Mouse (Mus musculus) CD4-positive, CD25-positive, alpha-beta regulatory T cell, adult 9 weeks (primary cell): Measurements from ENCODE around the gene Ino80. TPM values are rescaled to one million over a fixed set of nuclear protein-coding genes. Genes with fewer than 3 reads are reported as not detected.

Experiments used
- polyA plus RNA-seq: library from polyadenylated mRNA; unstranded; fragments of 100-300 nt; shearing (Covaris generic); gene quantifications from one replicate; pipeline ENCODE4 v1.2.1, GENCODE M21; 2017

The Ino80 gene
- polyA plus RNA-seq = 6.3 TPM

DNA sequence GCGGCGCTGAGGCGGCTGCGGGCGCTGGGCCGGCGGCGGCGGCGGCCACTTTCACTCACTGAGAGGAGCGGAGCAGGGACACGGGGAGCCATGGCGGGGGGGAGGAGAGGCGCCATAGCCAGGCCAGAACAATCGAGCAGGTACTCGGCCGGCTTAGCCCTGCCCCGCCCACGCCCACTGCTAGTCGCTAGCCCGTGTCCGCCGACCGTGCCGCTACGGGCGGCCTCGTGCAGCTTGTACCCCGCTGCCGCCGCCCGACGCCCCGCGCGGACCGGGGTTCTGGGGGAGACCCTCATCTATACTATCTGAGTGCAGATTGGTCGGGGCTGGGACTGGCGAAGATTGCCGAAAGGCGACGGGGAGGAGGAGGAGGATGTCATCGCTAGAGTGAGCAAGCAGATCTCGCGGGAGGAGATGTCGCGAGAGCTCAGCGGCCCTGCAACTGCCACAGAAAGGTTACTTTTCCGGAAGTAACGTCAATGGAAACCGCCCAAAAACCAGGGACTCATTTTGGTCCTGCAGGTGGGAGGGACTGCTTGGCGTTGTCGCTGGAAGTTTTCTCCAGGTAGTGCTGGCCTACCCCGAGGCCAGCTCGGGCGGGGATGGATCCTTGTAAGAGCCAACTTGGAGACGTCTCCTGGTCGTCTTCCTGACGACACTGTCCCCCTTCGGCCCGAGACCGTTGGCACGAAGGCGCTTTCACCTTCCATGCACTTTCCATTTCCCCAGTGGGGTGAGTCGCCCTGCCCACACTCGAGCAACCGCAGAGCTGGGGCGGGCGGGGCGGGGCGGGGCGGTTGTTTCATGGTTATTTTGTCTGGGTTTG lies at the start of gene Ino80:
Ino80 (minus strand) TSS at position 117 of the 826 bp plus-strand sequence.

GRCm38 (mm10) chr2:119350555-119351486 lies 126.7 kb downstream of the Ino80 start, which contains the start of gene Chac1:
TSS of gene Chac1 (plus strand) at chr2:119351229.

DNA sequence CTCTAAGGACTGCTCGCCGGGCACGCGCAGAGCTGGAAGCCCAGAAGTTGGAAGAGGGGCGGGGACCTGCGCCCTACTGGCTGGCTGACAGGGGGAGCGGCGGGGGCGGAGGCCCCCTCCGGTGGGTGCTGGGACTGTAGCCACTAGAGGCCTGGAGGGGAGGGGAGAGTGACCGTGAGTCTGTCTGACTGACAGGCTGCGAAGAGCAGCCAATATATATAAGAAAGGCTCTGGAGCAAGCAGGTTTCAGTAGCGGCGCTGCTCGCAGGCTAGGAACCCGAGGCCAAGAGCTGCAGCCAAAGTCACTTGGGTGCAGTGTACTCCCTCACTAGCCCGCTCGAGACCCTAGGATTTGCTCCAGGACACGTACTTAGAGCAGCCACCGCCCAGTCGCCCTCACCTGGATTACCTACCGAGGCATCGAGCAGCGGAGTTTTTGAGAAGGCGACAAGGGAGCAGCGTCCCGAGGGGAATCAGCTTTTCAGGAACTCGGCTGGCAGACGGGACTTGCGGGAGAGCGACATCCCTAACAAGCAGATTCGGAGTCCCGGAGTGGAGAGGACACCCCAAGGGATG lies 151.8 kb downstream of the Ino80 start, which contains the start of gene Dll4:
Dll4 (plus strand) TSS at position 217 of the 576 bp plus-strand sequence.

Other genes starting within 250 kb of the Ino80 start
- gene Ppp1r14d, start 247.8 kb downstream of the Ino80 start, polyA plus RNA-seq = not detected
- not detected for gene Spint1, start 240.3 kb downstream of the Ino80 start, polyA plus RNA-seq
- 0.21 TPM for gene Rhov, start 206.4 kb downstream of the Ino80 start, polyA plus RNA-seq
- gene Vps18, start 188.9 kb downstream of the Ino80 start, polyA plus RNA-seq = 20.2 TPM
- not detected for gene Dll4, start 151.9 kb downstream of the Ino80 start, polyA plus RNA-seq
- gene Chac1, start 126.5 kb downstream of the Ino80 start, polyA plus RNA-seq = 0.16 TPM
- 0.25 TPM for gene Exd1, start 69.9 kb upstream of the Ino80 start, polyA plus RNA-seq
- gene Chp1, start 70.0 kb upstream of the Ino80 start, polyA plus RNA-seq = 86.0 TPM
- 3.9 TPM for gene Nusap1, start 140.6 kb upstream of the Ino80 start, polyA plus RNA-seq
- gene Oip5, start 140.8 kb upstream of the Ino80 start, polyA plus RNA-seq = 3.0 TPM
- gene Ndufaf1, start 185.1 kb upstream of the Ino80 start, polyA plus RNA-seq = 44.6 TPM
- gene Rtf1, start 197.4 kb upstream of the Ino80 start, polyA plus RNA-seq = 22.5 TPM